Mouse (Mus musculus) kidney, postnatal 36 days (tissue): ENCODE results near the gene Gnai2.

Source experiments
- DNase-seq, 2 experiments: peaks; one replicate each; pipeline ENCODE4 v3.0.0; 2021 to 2022; ENCODE audit warnings: mixed read lengths in 2 of 2

The Gnai2 gene

DNA sequence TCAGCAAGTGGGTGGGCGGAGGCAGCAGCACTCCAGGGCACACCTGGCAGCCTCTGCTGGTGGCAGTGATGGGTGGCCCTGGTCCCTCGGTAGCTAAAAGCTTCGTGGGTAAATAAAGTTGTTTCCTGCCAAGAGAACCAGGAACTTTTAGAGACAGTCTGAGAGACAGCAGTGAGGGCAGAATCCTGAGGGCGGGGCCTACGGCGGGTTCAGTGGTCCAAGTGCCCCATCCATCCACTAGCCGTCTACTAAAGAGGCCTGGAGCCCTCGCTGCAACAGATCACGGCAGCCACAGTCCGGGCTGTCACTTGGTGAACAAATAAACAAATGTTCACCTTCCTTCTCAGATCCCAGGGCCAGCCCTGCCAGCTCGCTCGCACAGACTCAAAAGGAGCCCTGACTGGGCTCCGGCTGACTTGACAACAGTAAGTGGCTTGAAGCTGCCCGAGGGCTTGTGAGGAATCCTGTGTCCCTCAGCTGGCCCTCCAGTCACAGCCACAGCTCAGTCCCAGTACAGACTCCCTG lies 5.2 kb downstream of the Gnai2 start:
- DNase-seq: no peak

DNA sequence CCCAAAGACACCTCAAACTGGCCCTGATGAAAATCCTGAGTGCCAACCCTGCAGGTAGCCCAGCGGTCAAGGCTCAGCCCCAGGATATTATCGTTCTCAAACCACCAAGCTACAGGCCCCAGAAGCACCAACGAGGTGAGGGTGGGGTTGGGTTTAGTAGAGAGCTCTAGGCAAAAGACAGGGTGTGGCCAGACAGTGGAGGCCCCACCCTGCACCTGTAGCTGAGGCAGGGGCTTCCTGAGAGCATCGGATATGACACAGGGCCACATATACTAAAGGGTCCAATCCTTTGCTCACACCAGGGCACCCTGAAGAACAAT lies 5.8 kb downstream of the Gnai2 start:
- DNase-seq: no peak

DNA sequence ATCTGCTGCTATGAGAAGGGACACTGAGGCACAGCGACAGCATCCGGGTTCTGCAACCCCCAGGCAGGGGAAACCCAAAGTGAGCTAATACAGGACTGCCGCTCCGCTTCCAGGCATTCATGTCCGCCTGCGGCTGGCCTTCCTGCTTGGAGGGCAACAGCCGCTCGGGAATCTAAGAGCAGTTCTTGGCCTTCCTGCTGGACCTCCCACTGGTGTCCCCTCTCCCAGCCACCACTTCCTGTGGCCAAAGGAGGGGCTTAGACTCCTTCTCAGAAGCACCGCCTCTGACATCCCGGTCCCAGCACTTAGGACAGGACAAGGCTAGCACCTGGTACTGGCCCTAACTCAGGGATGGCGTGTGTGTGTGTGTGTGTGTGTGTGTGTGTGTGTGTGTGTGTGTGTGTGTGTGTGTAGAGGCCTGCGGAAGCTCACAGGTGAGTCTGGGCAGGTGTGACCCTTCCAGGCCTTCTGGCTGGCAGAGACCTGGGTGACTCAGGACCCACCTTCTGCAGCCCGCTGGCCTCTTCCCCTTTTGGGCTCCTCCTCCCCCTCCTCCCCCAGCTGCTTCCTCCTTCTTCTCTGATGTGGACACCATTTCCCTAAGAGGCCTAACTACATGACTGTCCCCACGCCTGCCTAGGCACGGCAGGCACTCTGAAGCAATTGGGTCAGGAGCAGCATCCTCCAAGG lies 6.3 kb downstream of the Gnai2 start:
- DNase-seq: peak; percentile 75 to 80

DNA sequence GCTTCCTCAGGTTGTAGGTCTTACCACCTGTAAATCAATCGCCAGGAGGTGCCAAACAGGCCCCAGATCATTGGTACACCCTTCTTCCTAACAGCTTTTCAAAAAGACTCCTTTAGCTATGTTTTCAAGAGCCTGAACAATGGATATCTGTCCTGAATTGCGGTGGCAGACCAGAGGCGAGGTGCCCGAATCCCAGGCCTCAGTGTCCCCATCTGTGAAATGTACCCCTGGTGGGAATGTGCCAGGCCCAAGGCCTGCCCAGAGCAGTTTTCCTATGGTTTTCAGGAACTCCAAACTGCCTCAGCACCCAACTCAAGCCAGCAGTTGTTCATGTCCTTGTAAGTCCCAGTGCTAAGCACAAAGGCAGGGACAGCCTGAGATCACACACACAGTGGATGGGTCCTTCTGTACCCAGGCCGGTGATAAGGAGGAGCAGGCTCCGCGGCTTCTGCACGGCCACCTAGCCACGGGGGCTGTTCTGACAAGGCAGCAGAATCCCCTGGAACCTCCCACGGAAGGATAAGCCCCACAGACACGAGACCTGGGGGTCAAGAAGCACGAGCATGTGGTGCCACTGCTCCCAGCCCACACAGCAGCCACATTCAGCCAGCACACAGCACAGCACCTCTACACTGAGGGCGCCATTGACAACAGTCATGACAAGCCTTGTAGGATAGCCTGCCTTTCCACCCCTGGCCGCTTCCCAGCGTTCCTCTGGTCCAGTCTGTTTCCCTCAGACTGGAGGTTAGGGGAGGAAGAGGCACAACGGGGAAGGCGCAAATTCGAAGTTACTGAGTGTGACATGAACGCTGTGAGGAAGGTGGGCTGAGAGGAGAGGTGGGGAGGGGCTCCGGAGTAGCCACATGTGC lies 7.5 kb downstream of the Gnai2 start:
- DNase-seq: no peak

DNA sequence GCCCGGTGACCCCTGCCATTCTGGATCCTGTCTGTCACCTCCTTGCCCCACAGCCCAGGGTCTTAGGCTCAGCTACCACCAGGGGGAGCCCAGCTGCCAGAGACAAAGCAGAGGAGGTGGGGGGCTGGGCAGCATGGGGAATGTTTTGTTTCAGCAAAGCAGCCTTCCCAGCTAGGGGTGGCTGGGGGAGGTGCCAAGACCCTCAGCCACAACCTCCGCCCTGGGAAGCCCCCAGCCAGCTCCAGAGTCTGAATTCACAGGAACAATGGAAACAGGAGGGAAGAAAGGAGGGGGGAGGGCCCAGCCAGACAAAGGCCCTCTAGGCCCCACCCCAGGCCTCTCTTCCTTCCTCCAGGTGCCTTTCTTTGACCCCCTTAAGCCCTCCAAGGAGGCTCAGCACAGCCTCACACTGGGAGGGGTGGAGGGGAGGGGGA lies 8.3 kb downstream of the Gnai2 start:
- peak; percentile 86 to 96 for DNase-seq

DNA sequence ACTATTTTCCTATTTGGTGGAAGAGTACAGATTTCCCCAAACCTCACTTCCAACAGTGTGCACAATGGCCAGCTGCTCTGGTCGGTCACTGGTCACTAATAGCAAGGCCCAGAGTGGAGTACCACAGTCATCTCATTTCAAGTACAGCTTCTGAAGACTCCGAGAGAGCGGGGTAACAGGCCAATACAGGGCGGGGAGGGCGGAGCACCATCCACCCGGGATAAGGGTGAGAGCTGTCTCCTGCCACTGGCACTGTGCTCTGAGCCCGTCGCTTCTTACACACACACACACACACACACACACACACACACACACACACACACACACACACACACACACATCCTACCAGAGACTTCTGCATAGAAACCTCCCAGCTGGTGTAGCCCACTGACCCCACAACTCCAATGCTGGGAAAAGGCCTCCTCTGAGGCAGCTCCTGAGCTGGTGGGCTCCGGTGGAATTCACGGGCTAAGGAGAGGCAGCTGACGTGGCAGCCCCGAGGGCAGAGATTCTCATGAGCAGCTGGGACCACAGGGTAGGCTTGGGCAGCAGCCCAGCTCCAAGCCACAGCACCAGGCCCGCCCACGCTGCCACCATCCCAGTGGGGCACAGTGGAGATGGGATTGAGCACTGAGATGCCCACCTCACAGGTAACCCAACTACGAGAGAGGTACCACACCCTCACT lies 8.9 kb downstream of the Gnai2 start:
- DNase-seq: no peak

DNA sequence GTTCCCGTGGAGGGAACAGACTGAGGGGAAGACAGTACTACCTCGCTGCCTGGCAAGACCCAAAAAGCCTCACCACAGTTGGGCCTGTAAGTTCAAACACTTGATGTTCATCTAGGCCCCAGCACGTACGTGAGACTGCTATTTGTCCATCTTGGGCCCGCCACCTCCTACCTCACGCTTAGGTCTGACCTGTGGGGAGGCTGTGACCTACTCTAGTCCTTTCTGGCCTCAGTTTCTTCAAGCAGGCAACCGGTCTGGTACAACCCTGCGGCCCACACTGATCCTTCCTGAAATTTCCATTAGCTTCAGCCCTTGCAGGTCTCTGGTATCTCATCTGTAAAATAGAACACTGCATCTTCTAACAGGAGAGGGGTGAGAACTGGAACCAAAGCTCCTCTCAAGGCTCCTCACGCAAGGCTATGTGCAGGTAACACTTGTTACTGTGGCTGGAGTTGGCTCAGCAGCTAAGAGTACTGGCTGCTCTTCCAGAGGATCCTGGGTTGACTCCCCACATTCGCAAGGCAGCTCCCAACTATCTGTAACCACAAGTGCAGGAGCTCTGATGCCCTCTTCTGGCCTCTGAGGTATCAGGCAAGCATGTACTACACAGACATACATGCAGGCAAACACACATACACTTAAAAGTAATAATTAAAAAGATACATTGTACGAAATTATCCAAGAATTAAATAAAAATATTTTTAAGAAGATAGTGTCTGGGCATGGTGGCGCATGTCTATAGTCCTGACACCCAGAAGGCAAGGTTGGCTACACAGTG lies 9.6 kb downstream of the Gnai2 start:
- DNase-seq: no peak

DNA sequence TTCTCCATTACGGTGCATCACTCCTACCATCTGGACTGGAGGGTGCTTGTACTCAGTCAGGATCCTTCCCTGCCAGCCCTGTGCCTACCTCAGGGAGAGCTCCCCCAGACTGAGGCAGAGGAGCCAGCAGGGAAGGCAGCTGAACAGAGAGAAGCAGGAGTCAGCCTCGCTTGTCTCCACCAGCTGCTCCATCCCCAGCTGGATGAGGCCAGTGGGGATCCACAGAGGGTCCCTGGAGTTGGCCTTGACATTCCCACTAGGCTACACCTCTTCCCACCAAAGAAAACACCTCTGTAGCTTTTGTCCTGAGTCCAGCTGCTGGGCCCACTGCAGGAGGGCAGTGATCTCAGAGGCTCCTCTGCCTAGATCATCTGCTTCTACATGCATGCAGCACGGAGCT lies 10.2 kb downstream of the Gnai2 start:
- DNase-seq: no peak

DNA sequence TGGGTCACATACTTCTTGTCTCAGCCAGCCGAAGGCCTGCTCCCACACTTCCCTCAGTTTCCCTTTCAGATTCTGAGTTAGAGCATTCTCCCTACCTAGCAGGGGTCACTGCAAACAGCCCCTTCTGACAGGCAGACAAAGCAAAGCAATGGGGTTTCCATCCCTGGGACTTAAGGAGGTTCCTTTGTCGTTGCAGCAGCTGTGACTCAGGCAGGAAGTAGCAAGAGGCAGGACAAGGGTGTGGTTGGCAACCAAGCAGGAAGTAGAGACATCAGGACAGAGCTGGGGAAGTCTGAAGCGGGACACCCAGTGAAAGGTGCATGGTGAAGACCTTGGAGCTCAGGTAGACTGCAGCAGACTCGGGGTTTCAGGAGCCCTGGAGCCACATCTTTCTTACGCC lies 10.6 kb downstream of the Gnai2 start:
- DNase-seq: peak in 1 of 2 experiments; percentile 77

DNA sequence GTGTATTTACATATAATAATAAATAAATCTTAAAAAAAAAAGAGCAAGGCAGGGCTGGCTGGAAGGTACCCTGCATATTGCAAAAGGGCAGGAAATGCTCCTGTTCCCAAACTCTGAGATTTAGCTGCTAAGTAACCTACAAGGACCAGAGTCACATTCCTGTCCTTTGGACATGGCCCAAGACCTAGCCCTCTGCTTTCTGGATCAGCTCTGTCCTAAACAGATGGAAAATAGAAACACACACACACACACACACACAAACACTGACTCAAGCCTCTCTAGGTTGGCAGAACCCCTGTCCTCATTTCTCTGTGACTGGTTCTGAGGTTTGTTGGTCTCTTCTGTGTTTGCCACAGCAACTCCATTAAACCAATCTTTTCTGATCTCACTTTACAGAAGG lies 14.2 kb downstream of the Gnai2 start:
- DNase-seq: peak; percentile 63 to 73

DNA sequence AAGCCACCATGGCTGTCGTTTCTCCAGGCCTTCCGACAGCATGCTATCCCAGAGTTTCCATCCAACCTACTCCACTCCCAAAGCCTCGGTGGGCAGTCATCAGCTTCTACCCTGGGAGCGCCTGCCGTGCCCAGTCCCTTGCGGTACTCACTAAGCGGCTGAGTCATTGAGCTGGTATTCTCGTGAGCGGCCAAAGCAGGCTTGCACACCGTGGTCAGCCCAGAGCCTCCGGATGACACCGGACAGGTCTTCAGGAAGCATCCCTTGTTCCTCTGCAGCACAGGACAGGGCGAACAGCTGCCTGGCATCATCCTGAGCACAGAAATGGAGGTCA lies 15.7 kb downstream of the Gnai2 start:
- DNase-seq: no peak

DNA sequence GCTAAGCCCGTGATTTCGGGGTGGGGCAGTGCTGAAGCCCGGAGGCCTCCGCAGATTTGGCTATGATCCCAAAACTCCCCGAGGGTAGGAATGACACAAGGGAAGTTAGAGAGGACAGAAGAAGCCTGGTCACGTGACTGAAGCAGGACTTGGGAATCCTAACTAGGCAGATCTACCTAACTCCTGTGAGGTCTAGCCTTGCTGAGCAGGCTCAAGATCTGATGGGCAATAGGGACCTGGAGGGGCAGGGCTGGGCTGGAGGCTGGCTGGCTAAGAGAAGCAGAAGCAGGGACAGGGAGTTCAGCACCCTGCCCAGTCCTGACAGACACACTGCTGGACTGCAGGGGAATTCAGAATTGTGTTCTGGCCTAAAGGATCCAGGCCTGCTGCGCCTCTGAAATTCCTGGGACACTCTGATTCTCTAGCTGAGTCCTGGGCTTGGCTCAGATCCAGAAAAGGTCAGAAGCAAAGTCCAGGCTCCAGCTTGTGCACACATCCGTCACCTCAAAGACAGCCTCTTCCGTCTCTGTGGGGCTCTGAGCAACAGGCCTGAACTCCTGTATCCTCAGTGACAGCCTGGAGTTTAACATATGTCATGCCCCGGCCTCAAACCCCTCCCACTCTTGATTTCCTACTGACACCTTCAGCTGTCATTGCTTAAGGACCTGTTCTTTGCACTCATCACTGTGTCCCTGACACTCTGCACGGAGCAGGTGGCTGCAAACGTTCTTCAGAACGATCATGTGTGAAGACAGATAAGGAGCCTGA lies 16.2 kb downstream of the Gnai2 start:
- peak; percentile 89 to 94 for DNase-seq

DNA sequence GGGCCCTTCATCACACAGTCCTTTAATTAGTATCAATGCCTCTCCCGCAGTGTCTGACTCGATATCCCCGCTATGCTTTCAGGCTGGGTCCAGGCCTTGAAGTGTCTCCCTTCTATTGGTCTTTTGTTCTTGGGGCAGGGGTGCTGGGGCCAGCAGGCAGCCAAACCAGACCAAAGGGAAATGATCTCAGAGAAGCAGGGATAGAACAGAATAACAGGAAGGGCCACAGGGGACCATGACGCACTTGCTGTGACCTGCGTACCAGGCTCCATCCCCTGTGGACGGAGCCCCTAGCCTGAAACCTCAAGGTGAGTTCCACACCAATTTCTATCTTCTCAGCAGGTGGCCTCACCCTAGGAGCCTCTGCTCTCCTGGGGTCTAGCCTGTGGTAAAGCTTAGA lies 17.1 kb downstream of the Gnai2 start:
- no peak for DNase-seq

DNA sequence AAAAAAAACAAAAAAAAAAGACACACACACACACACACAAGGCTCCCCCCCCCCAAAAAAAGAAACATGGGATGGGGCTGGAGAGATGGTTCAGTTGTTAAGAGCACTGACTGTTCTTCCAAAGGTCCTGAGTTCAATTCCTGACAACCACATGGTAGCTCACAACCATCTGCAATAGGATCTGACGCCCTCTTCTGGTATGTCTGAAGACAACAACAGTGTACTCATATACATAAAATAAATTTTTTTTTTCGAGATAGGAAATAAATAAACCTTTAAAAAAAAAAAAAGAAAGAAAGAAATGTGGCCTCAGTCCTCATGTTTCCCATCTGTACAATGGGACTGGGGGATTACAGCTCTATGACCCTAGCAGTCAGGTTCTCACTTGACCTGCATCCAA lies 17.7 kb downstream of the Gnai2 start:
- no peak for DNase-seq

DNA sequence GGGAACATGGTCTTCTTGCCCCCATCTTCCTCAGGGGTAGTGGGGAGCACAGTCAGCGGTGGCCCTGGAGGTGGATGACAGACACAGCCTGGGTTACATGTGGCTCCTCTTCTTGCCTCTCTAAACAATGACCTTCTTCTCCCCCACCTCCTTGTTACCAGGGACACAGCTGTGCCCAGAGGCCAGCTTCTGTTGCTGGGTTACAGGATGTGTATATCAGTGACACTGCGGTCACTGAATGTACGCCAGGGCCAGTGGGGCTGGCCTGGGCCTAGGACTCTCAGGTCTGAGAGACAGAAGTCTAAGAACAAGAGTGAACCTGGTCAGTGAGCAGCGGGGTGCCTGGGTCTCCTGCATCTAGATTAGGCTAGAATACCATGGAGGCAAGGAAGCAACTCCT lies 20.1 kb downstream of the Gnai2 start:
- DNase-seq: no peak

DNA sequence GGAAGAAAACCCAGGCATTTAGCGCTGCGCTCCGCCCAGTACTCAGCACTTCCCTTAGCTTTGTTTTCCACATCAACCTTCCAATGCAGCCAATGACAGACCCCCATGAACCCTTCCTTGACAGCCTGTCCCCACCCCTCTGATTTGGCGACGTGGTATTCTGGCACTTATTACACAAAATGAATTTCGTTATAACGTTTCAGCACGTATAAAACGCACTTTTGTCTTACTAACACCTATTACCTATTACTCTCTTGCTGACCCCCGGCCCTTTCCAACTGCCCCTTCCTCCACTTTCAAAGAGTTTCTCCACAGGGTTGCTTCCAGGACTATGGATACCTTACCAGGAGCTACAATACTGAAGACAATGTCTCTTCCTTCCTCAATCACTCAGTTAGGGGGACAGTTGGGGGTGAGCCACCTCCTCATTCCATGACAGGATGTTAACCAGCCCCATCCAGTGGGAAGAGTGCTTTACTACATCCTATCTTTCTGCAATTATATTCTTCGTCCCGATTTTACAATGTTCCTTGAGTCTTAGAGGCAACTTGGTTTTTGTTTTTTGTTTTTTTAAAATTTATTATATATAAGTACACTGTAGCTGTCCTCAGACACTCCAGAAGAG lies 22.1 kb downstream of the Gnai2 start:
- DNase-seq: no peak

DNA sequence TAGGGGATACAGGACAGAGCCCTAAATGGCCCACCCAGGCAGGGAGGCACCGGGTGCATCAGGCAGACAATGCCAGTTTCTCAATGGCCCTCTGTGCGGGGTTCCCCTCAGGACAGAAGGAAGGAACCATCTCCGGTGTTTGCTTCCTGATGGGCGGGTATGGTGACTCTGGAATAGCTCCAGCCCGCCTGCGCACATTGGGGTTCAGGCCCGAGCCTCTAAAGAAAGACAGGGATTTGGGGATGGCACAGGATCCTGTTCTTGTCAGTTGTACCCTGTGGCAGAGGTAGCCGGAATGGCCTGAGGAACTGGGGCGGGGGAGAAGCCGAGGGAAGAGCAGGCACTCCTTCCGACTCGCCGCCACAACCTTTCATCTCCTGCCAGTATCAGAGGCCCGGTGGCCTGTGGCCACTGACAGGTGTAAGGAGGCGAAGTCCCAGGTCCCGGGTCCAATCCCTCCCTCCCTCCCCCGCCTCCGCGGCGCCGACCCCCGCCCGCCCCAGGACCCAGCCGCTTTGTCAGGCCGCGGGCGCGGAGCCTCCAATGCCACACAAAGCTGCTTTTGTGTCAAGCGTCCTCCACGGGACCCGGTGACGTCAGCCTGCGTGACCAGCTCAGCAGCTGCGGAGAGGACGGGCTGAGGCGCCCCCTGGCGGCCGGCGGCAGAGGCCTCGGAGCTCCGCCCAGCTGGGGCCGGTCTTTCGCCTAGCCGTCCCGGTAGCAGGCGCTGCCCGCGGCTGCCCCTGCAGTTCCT lies 22.8 kb downstream of the Gnai2 start:
- DNase-seq: peak; percentile 98 to 100

DNA sequence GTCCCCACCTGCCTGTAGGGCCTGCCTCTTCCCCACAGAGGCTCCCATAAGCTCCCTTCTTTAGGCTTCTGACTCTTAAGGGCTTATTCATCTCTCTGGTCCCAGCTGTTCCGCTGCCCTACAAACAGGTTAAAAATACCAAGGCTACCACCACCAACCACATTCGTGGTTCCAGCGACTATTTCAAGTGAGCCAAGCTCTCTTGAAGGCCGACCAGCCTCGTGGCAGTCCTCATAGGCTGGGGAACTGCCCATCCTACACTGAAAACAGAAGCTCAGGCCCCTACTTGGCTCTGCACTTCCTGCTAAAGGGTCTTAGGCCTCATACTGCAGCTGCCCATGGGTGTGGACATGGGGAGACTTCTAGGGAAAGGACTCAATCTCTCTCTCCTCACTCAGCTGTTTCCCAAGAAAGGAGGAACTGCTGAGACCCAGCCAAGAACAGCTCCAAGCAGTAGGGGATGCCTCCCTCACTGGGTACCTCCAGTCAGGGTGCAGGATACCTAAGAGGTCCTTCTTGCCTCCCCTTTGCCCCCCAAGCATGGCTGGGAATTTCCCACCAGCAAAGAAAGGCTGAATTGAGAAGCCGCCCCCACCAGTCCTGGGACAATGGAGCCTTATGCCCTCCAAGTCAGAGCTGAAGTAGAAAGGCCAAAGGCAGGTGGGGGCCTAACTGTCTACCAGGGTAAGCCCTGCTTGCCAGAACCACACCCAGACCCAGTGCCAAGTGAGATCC lies 23.5 kb downstream of the Gnai2 start:
- no peak for DNase-seq

DNA sequence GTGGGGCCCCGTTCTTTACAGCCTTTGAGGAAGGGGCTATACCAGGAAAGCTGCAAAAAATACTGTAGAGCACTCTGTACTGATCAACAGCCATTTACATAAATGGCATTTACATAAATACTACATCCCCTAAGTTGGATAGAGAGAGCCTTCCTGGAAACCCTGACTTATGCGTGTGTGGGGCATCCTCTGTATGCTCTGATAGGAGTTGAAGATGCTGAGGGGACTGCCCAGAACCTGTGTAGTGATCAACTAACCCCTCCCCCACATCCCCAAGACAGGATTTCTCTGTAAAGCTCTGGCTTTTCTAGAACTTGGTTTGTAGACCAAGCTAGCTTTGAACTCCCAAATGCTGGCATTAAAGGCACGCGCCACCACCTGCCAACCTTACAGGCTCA lies 25.7 kb downstream of the Gnai2 start:
- no peak for DNase-seq
